Mouse (Mus musculus): Measurements from ENCODE around the gene Ankrd17. TPM values are rescaled to one million over a fixed set of nuclear protein-coding genes. Genes with fewer than 3 reads are reported as not detected.
"Not testable (repeated sequence)": the region's sequence is repeated elsewhere in the genome, so short reads cannot be mapped to it uniquely, and the experiment has no call there.

Gene Ankrd17
- polyA plus RNA-seq, 1 experiment from 2014 or later = 28.1 TPM

- H3K36me3 ChIP-seq = peaks cover 24% of the 10 kb centered on the region
- no peaks in the 10 kb centered on the region for H3K4me1 ChIP-seq (replicated peaks)
- no peak overlapping the region for H3K4me2 ChIP-seq
- no peak overlapping the region for H3K4me3 ChIP-seq
- WGBS = 97% methylated on average over 11 of the region's 11 CpGs
- H3K9me3 ChIP-seq = no peaks in the 10 kb centered on the region
- no peak overlapping the region for H3K9ac ChIP-seq
- no peak overlapping the region for H3K27ac ChIP-seq
- ATAC-seq (ENCODE audit: low FRiP score) = no peak
- no peaks in the 10 kb centered on the region for H3K27me3 ChIP-seq
Observed at GRCm38 (mm10) chr5:90298396-90298795, 68.0 kb downstream of the Ankrd17 start.

GRCm38 (mm10) chr5:90289887-90290286 lies 76.5 kb downstream of the Ankrd17 start:
- Histone ChIP-seq H3K36me3 (peaks cover 64% of the 10 kb centered on the region), H3K9ac (no peak overlapping the region), H3K9me3 (no peaks in the 10 kb centered on the region), H3K4me2 (no peak overlapping the region), H3K27ac (no peak overlapping the region), H3K4me3 (no peak overlapping the region), H3K4me1 (replicated peaks) (no peaks in the 10 kb centered on the region), H3K27me3 (no peaks in the 10 kb centered on the region)
- no peak for ATAC-seq (ENCODE audit: low FRiP score)

GRCm38 (mm10) chr5:90286559-90286958 lies 79.8 kb downstream of the Ankrd17 start:
- no peak overlapping the region for H3K4me3 ChIP-seq
- WGBS = 89% methylated on average over 2 of the region's 2 CpGs

GRCm38 (mm10) chr5:90280061-90280460 lies 86.3 kb downstream of the Ankrd17 start:
- no peak for ATAC-seq (ENCODE audit: low FRiP score)
- 92% methylated on average over 1 of the region's 1 CpGs for WGBS
- H3K9me3 ChIP-seq = no peaks in the 10 kb centered on the region
- no peaks in the 10 kb centered on the region for H3K27me3 ChIP-seq
- H3K4me3 ChIP-seq = no peak overlapping the region
- H3K9ac ChIP-seq = no peak overlapping the region
- peaks cover 46% of the 10 kb centered on the region for H3K36me3 ChIP-seq
- H3K4me2 ChIP-seq = no peak overlapping the region
- no peak overlapping the region for H3K27ac ChIP-seq
- no peaks in the 10 kb centered on the region for H3K4me1 ChIP-seq (replicated peaks)

More at GRCm38 (mm10) chr5:90286559-90286958, 79.8 kb downstream of the Ankrd17 start:
- no peaks in the 10 kb centered on the region for H3K9me3 ChIP-seq
- H3K9ac ChIP-seq = no peak overlapping the region
- H3K4me1 ChIP-seq (replicated peaks) = no peaks in the 10 kb centered on the region
- H3K27me3 ChIP-seq = no peaks in the 10 kb centered on the region
- no peak for ATAC-seq (ENCODE audit: low FRiP score)
- no peak overlapping the region for H3K4me2 ChIP-seq
- H3K27ac ChIP-seq = no peak overlapping the region
- peaks cover 64% of the 10 kb centered on the region for H3K36me3 ChIP-seq

- Histone ChIP-seq H3K36me3 (peaks cover 44% of the 10 kb centered on the region), H3K4me3 (no peak overlapping the region), H3K27ac (no peak overlapping the region), H3K4me1 (replicated peaks) (no peaks in the 10 kb centered on the region), H3K27me3 (no peaks in the 10 kb centered on the region), H3K9ac (no peak overlapping the region), H3K9me3 (no peaks in the 10 kb centered on the region), H3K4me2 (no peak overlapping the region)
- 90% methylated on average over 3 of the region's 3 CpGs for WGBS
- ATAC-seq (ENCODE audit: low FRiP score) = no peak
Observed at GRCm38 (mm10) chr5:90279418-90279817, 87.0 kb downstream of the Ankrd17 start.

- no peak for ATAC-seq (ENCODE audit: low FRiP score)
- Histone ChIP-seq H3K9me3 (no peaks in the 10 kb centered on the region), H3K36me3 (peaks cover 31% of the 10 kb centered on the region), H3K9ac (no peak overlapping the region), H3K27me3 (no peaks in the 10 kb centered on the region), H3K4me2 (no peak overlapping the region), H3K4me1 (replicated peaks) (no peaks in the 10 kb centered on the region), H3K27ac (no peak overlapping the region), H3K4me3 (no peak overlapping the region)
- 100% methylated on average over 1 of the region's 1 CpGs for WGBS
Observed at GRCm38 (mm10) chr5:90277443-90277842, 88.9 kb downstream of the Ankrd17 start.

- no peak overlapping the region for H3K9ac ChIP-seq
- whole genome bisulfite sequencing = 94% methylated on average over 1 of the region's 1 CpGs
- ATAC-seq (ENCODE audit: low FRiP score) = no peak
- H3K9me3 ChIP-seq = no peaks in the 10 kb centered on the region
- H3K27me3 ChIP-seq = no peaks in the 10 kb centered on the region
- no peak overlapping the region for H3K4me2 ChIP-seq
- peaks cover 38% of the 10 kb centered on the region for H3K36me3 ChIP-seq
- no peaks in the 10 kb centered on the region for H3K4me1 ChIP-seq (replicated peaks)
- no peak overlapping the region for H3K27ac ChIP-seq
- no peak overlapping the region for H3K4me3 ChIP-seq
Observed at GRCm38 (mm10) chr5:90274806-90275205, 91.6 kb downstream of the Ankrd17 start.

GRCm38 (mm10) chr5:90262230-90262629 lies 104.1 kb downstream of the Ankrd17 start:
- ATAC-seq (ENCODE audit: low FRiP score) = not testable (repeated sequence)
- WGBS = 84% methylated on average over 2 of the region's 2 CpGs

GRCm38 (mm10) chr5:90257023-90257422 lies 109.4 kb downstream of the Ankrd17 start:
- no peak overlapping the region for H3K4me3 ChIP-seq
- H3K9me3 ChIP-seq = no peaks in the 10 kb centered on the region
- no peaks in the 10 kb centered on the region for H3K4me1 ChIP-seq (replicated peaks)
- no peak for ATAC-seq (ENCODE audit: low FRiP score)
- no peak overlapping the region for H3K9ac ChIP-seq
- no peak overlapping the region for H3K27ac ChIP-seq
- WGBS = 95% methylated on average over 3 of the region's 3 CpGs
- peaks cover 87% of the 10 kb centered on the region for H3K36me3 ChIP-seq
- H3K4me2 ChIP-seq = no peak overlapping the region
- H3K27me3 ChIP-seq = no peaks in the 10 kb centered on the region

More at GRCm38 (mm10) chr5:90262230-90262629, 104.1 kb downstream of the Ankrd17 start:
- H3K27me3 ChIP-seq; H3K4me3 ChIP-seq; H3K9ac ChIP-seq; H3K9me3 ChIP-seq; H3K4me2 ChIP-seq; H3K4me1 ChIP-seq (replicated peaks); H3K27ac ChIP-seq: not testable (repeated sequence)
- peaks cover 68% of the 10 kb centered on the region for H3K36me3 ChIP-seq

GRCm38 (mm10) chr5:90247503-90247902 lies 118.9 kb downstream of the Ankrd17 start:
- Histone ChIP-seq H3K36me3 (peaks cover 82% of the 10 kb centered on the region), H3K9ac (no peak overlapping the region), H3K27ac (no peak overlapping the region), H3K4me2 (no peak overlapping the region), H3K4me3 (no peak overlapping the region), H3K27me3 (no peaks in the 10 kb centered on the region), H3K4me1 (replicated peaks) (no peaks in the 10 kb centered on the region), H3K9me3 (no peaks in the 10 kb centered on the region)
- no peak for ATAC-seq (ENCODE audit: low FRiP score)

GRCm38 (mm10) chr5:90246987-90247386 lies 119.4 kb downstream of the Ankrd17 start:
- no peaks in the 10 kb centered on the region for H3K27me3 ChIP-seq
- no peak overlapping the region for H3K4me2 ChIP-seq
- no peak overlapping the region for H3K9ac ChIP-seq
- H3K27ac ChIP-seq = no peak overlapping the region
- no peaks in the 10 kb centered on the region for H3K9me3 ChIP-seq
- no peak for ATAC-seq (ENCODE audit: low FRiP score)
- peaks cover 80% of the 10 kb centered on the region for H3K36me3 ChIP-seq
- no peaks in the 10 kb centered on the region for H3K4me1 ChIP-seq (replicated peaks)
- 86% methylated on average over 2 of the region's 2 CpGs for WGBS
- H3K4me3 ChIP-seq = no peak overlapping the region

GRCm38 (mm10) chr5:90246567-90246966 lies 119.8 kb downstream of the Ankrd17 start:
- ATAC-seq (ENCODE audit: low FRiP score) = no peak
- H3K4me3 ChIP-seq = no peak overlapping the region
- peaks cover 79% of the 10 kb centered on the region for H3K36me3 ChIP-seq
- no peak overlapping the region for H3K9ac ChIP-seq
- H3K27ac ChIP-seq = no peak overlapping the region
- no peak overlapping the region for H3K4me2 ChIP-seq
- no peaks in the 10 kb centered on the region for H3K9me3 ChIP-seq
- 90% methylated on average over 4 of the region's 4 CpGs for WGBS
- no peaks in the 10 kb centered on the region for H3K27me3 ChIP-seq
- no peaks in the 10 kb centered on the region for H3K4me1 ChIP-seq (replicated peaks)

GRCm38 (mm10) chr5:90245416-90245815 lies 121.0 kb downstream of the Ankrd17 start:
- no peak for ATAC-seq (ENCODE audit: low FRiP score)
- WGBS = 80% methylated on average over 4 of the region's 4 CpGs
- H3K4me2 ChIP-seq = no peak overlapping the region
- H3K36me3 ChIP-seq = peaks cover 72% of the 10 kb centered on the region
- no peak overlapping the region for H3K4me3 ChIP-seq
- no peaks in the 10 kb centered on the region for H3K27me3 ChIP-seq
- H3K27ac ChIP-seq = no peak overlapping the region
- no peaks in the 10 kb centered on the region for H3K4me1 ChIP-seq (replicated peaks)
- no peak overlapping the region for H3K9ac ChIP-seq
- H3K9me3 ChIP-seq = no peaks in the 10 kb centered on the region

Data from hindbrain, embryonic 13.5 days (tissue).